Mouse (Mus musculus) forebrain, embryonic 11.5 days (tissue): ENCODE data around the gene Dnaaf1. TPM values are rescaled to one million over a fixed set of nuclear protein-coding genes. Genes with fewer than 3 reads are reported as not detected.

ENCODE experiments used
- ATAC-seq: fragments of 200-750 bp; cut with Nextera tagmentation; replicated peaks from 2 replicates; pipeline ENCODE4 v1.8.0; 2017; ENCODE audit warnings: moderate TSS enrichment; ENCODE audit not compliant: low FRiP score
- DNase-seq: peaks from one replicate; pipeline ENCODE4 v3.0.0-alpha.2; 2017; ENCODE audit warnings: low spot score
- H3K27ac ChIP-seq: fragments of 300-500 bp; sonication (generic); 2 replicates; pipeline ENCODE4 v1.5.1; 2014; ENCODE audit warnings: low read depth, low read length
- H3K27me3 ChIP-seq: fragments of 300-500 bp; sonication (generic); 2 replicates; pipeline ENCODE4 v1.6.1; 2014; ENCODE audit warnings: mild to moderate bottlenecking, low read length, mixed read lengths; ENCODE audit not compliant: control insufficient read depth, insufficient read depth
- H3K36me3 ChIP-seq: fragments of 300-500 bp; sonication (generic); 2 replicates; pipeline ENCODE4 v1.6.1; 2014; ENCODE audit warnings: mild to moderate bottlenecking, low read length, moderate library complexity, mixed read lengths; ENCODE audit not compliant: control insufficient read depth, insufficient read depth
- H3K4me1 ChIP-seq: fragments of 300-500 bp; sonication (generic); replicated peaks from 2 replicates; pipeline ENCODE4 v1.6.1; 2014; ENCODE audit warnings: low read length, mixed read lengths; ENCODE audit not compliant: control insufficient read depth, insufficient read depth
- H3K4me2 ChIP-seq: fragments of 300-500 bp; sonication (generic); 2 replicates; pipeline ENCODE4 v1.6.1; 2014; ENCODE audit warnings: low read depth, mild to moderate bottlenecking, low read length, moderate library complexity, mixed read lengths; ENCODE audit not compliant: severe bottlenecking
- H3K4me3 ChIP-seq: fragments of 300-500 bp; sonication (generic); 2 replicates; pipeline ENCODE4 v1.5.1; 2014; ENCODE audit warnings: low read depth, low read length
- H3K9ac ChIP-seq: fragments of 300-500 bp; sonication (generic); 2 replicates; pipeline ENCODE4 v1.6.1; 2014; ENCODE audit warnings: low read length
- H3K9me3 ChIP-seq: fragments of 300-500 bp; sonication (generic); 2 replicates; pipeline ENCODE4 v1.6.1; 2016; ENCODE audit warnings: low read length, mixed read lengths; ENCODE audit not compliant: control insufficient read depth
- WGBS: fragments of 180-500 bp; shearing (Covaris S2); extraction: QIAGEN DNeasy Blood & Tissue Kit; methylation state at CpG from one replicate; pipeline ENCODE4 v1.1.7; 2014; 5-methylcytosine and 5-hydroxymethylcytosine counted together
- polyA plus RNA-seq: library from polyadenylated mRNA; unstranded; fragments of >200 nt; fragmentation: Nextera tagmentation; extraction: Ambion mirVana; gene quantifications from 2 replicates; pipeline ENCODE4 v1.2.1, GENCODE M21; 2014

The Dnaaf1 gene
- polyA plus RNA-seq, 1 experiment from 2014 or later, result not detected

DNA sequence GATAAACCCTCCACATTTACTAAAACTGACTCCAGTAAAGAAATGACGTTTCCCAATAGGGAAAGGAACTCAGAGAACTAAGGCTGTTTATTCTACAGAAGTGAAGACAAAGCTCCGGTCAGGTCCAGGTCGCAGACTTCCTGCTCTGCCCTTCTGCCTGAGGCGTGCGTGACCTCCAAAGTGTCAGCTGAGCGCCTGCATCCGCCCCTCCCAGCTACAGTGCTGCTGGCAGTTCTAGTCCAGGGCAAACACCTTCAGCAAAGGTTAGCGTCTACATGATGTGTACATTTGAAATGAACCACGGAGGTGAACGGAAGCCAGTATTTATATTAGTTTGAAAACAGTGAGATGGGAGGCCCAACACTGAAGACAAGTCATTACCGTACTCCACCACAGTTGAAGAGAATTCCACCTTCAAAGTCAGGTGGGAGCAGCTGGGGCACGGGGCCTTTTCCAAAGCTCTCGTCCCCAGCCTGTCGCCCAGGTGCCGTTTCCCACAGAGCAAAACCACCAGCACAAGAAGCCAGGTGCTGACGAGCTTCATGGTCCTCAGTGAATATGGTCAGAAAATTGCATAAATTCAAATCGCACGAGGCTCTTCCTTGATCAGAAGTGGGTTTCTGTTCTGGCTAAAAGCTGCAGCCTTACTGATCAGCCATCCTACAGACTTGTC, 27.9 kb upstream of the Dnaaf1 start:
- ATAC-seq, result no peak
- no peak for DNase-seq
- 93% methylated on average over 18 of the region's 18 CpGs for WGBS

GRCm38 (mm10) chr8:119548560-119549113, 26.4 kb upstream of the Dnaaf1 start:
- no peak for ATAC-seq
- H3K4me2 ChIP-seq, result no peak overlapping the region
- H3K27ac ChIP-seq, result no peak overlapping the region
- H3K36me3 ChIP-seq, result peaks cover 8% of the 10 kb centered on the region; the same call in 1 of the 2 replicates
- no peak overlapping the region for H3K4me3 ChIP-seq
- no peak for DNase-seq
- H3K27me3 ChIP-seq, result no peaks in the 10 kb centered on the region
- no peaks in the 10 kb centered on the region for H3K4me1 ChIP-seq
- WGBS, result 86% methylated on average over 7 of the region's 7 CpGs
- H3K9ac ChIP-seq, result no peak overlapping the region
- H3K9me3 ChIP-seq, result no peaks in the 10 kb centered on the region

More for the DNA sequence above, 27.9 kb upstream of the Dnaaf1 start:
- H3K4me3 ChIP-seq, result no peak overlapping the region
- no peaks in the 10 kb centered on the region for H3K9me3 ChIP-seq
- H3K9ac ChIP-seq, result no peak overlapping the region
- no peaks in the 10 kb centered on the region for H3K27me3 ChIP-seq
- no peak overlapping the region for H3K4me2 ChIP-seq
- no peak overlapping the region for H3K27ac ChIP-seq
- H3K4me1 ChIP-seq, result no peaks in the 10 kb centered on the region
- H3K36me3 ChIP-seq, result peaks cover 11% of the 10 kb centered on the region; the same call in 1 of the 2 replicates

- Histone ChIP-seq H3K36me3 (no peaks in the 10 kb centered on the region; the same call in 1 of the 2 replicates), H3K4me3 (no peak overlapping the region), H3K9ac (no peak overlapping the region), H3K4me1 (peaks cover 7% of the 10 kb centered on the region; the same call in 1 of the 2 replicates), H3K4me2 (no peak overlapping the region), H3K27ac (no peak overlapping the region), H3K9me3 (no peaks in the 10 kb centered on the region), H3K27me3 (no peaks in the 10 kb centered on the region)
- WGBS, result 72% methylated on average over 2 of the region's 2 CpGs
- no peak for ATAC-seq
- no peak for DNase-seq
Measured at GRCm38 (mm10) chr8:119552967-119553366, 22.1 kb upstream of the Dnaaf1 start.

DNA sequence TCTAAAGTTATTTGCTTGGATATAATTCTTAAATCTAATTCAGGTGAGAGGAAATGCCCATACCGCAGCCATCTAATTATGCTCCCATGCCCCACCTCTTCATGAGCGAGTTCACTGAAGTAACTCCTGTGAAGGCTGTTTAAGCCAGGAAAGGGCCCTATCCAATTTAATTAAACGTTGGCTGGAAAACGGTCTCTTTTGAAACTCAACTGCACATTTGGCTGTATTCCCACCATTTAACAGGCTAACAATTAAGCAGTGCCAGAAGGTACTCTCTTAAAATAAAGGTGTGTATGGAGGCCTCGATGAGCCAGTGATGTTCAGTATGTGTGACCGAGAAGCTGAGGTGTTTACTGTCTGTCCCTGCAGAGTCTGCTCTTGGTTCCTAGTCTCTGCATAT, 19.2 kb upstream of the Dnaaf1 start:
- peaks cover 10% of the 10 kb centered on the region; the same call in 1 of the 2 replicates for H3K4me1 ChIP-seq
- no peak overlapping the region for H3K4me2 ChIP-seq
- H3K9ac ChIP-seq, result no peak overlapping the region
- no peak overlapping the region for H3K27ac ChIP-seq
- DNase-seq (no peak), ATAC-seq (no peak)
- 87% methylated on average over 6 of the region's 6 CpGs for WGBS
- H3K4me3 ChIP-seq, result no peak overlapping the region
- no peaks in the 10 kb centered on the region for H3K27me3 ChIP-seq
- H3K9me3 ChIP-seq, result no peaks in the 10 kb centered on the region
- no peaks in the 10 kb centered on the region; the same call in 1 of the 2 replicates for H3K36me3 ChIP-seq

GRCm38 (mm10) chr8:119557132-119557531, 17.9 kb upstream of the Dnaaf1 start:
- no peaks in the 10 kb centered on the region for H3K9me3 ChIP-seq
- no peak for ATAC-seq
- no peaks in the 10 kb centered on the region for H3K36me3 ChIP-seq
- DNase-seq, result no peak
- no peak overlapping the region for H3K27ac ChIP-seq
- no peaks in the 10 kb centered on the region for H3K27me3 ChIP-seq
- WGBS, result 88% methylated on average over 9 of the region's 9 CpGs
- H3K9ac ChIP-seq, result peak overlapping the region; percentile 85; the same call in 1 of the 2 replicates
- peak overlapping the region; percentile 82; the same call in 1 of the 2 replicates for H3K4me2 ChIP-seq
- H3K4me3 ChIP-seq, result peak overlapping the region; percentile 86
- peaks cover 10% of the 10 kb centered on the region; the same call in 1 of the 2 replicates for H3K4me1 ChIP-seq

DNA sequence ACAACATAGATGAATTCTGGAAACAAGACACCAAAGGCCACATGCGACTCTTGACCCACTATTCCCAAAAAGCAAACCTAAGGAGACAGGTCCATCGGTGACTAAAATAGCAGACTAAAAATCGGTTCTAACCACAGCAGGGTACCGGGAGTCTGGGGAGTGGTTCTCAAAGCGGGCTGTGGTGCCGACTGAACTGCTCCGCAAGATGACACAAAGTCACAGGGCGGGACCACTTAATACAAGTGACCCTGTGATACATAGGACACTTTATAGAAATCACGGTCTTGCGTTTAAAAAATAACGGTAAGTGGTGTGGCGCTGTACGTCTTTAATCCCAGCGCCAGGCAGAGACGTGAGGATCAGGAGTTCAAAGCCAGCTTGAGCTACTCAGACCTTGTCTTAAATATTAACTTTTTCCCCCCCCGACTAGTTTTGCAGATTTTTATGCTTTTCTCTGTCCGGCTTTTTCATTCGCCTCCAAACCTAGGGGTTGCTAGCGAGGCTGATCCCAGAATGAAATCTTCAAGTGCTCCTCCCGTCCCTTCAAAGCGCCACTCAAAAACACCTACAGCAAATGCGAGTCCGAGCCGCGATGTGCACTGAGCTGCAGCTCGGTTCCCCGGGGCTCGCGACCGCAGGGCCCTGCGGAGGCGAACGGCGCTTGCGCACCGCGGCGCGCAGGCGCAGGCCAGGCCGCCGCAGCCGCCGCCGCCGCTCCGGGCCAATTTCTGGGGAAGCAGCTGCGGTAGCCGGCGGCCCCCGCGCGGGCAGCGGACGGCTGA, 17.0 kb upstream of the Dnaaf1 start:
- peak; percentile 91 for DNase-seq
- Histone ChIP-seq H3K9ac (peak overlapping the region; percentile 85), H3K27ac (peak overlapping the region; percentile 80), H3K36me3 (no peaks in the 10 kb centered on the region; the same call in 1 of the 2 replicates), H3K4me3 (peak overlapping the region; percentile 86), H3K4me1 (peaks cover 10% of the 10 kb centered on the region; the same call in 1 of the 2 replicates), H3K9me3 (no peaks in the 10 kb centered on the region), H3K27me3 (no peaks in the 10 kb centered on the region), H3K4me2 (peak overlapping the region; percentile 82)
- WGBS, result 1% methylated on average over 55 of the region's 55 CpGs
- peak; percentile 91 for ATAC-seq

GRCm38 (mm10) chr8:119558603-119559401, 16.2 kb upstream of the Dnaaf1 start, which contains the start of gene Mbtps1:
Mbtps1 (minus strand) TSS chr8:119558735.
- peak within 1 kb of the TSS; percentile 80 for H3K27ac ChIP-seq
- H3K4me1 ChIP-seq, result peaks cover 10% of the 10 kb centered on the region; the same call in 1 of the 2 replicates
- H3K36me3 ChIP-seq, result peaks cover 5% of the 10 kb centered on the region; the same call in 1 of the 2 replicates
- H3K4me2 ChIP-seq, result peak within 1 kb of the TSS; percentile 82
- H3K9me3 ChIP-seq, result no peaks in the 10 kb centered on the region
- peak within 1 kb of the TSS; percentile 86 for H3K4me3 ChIP-seq
- ATAC-seq (peak; percentile 95), DNase-seq (peak; percentile 99)
- H3K27me3 ChIP-seq, result no peaks in the 10 kb centered on the region
- WGBS, result 7% methylated on average over 61 of the region's 63 CpGs
- H3K9ac ChIP-seq, result peak within 1 kb of the TSS; percentile 85

- Histone ChIP-seq H3K9ac (no peak overlapping the region), H3K9me3 (no peaks in the 10 kb centered on the region), H3K27ac (no peak overlapping the region), H3K4me2 (peak overlapping the region; percentile 59; the same call in 1 of the 2 replicates), H3K4me1 (peaks cover 10% of the 10 kb centered on the region; the same call in 1 of the 2 replicates), H3K4me3 (no peak overlapping the region), H3K27me3 (no peaks in the 10 kb centered on the region), H3K36me3 (peaks cover 5% of the 10 kb centered on the region; the same call in 1 of the 2 replicates)
- ATAC-seq, result no peak
- WGBS, result 92% methylated on average over 6 of the region's 6 CpGs
- DNase-seq, result no peak
Measured at GRCm38 (mm10) chr8:119559402-119559720, 15.7 kb upstream of the Dnaaf1 start.
